Mouse (Mus musculus) midbrain, embryonic 10.5 days (tissue): ENCODE measurements around the gene Pitpna. TPM values are rescaled to one million over a fixed set of nuclear protein-coding genes. Genes with fewer than 3 reads are reported as not detected.

ENCODE experiments used
- microRNA-seq: library from miRNA; unstranded; fragments of <30 nt; microRNA quantifications from one replicate; pipeline ENCODE4, GENCODE M21; 2017
- polyA plus RNA-seq: library from polyadenylated mRNA; unstranded; fragments of >200 nt; fragmentation: Nextera tagmentation; extraction: Ambion mirVana; gene quantifications from 2 replicates; pipeline ENCODE4 v1.2.1, GENCODE M21; 2016

Pitpna gene
- polyA plus RNA-seq, 1 experiment from 2014 or later = 65.5 TPM

Small RNA genes within 50 kb of the gene (microRNA-seq; reads per million reads assigned to microRNA genes)
- gene Mir3971 = not detected

Other genes starting within 250 kb of the Pitpna start
- gene Rpa1, start 239.8 kb upstream of the Pitpna start, polyA plus RNA-seq = 179 and 197 TPM in 2 replicates
- gene Smyd4, start 239.7 kb upstream of the Pitpna start, polyA plus RNA-seq = 17.5 and 19.5 TPM in 2 replicates
- gene Serpinf1, start 165.4 kb upstream of the Pitpna start, polyA plus RNA-seq = 69.6 and 70.2 TPM in 2 replicates
- not detected in 2 replicates for gene Serpinf2, start 148.5 kb upstream of the Pitpna start, polyA plus RNA-seq
- gene Wdr81, start 133.4 kb upstream of the Pitpna start, polyA plus RNA-seq = 5.7 and 7.5 TPM in 2 replicates
- 10.2 and 10.6 TPM in 2 replicates for gene Tlcd2, start 126.4 kb upstream of the Pitpna start, polyA plus RNA-seq
- 67.3 and 72.2 TPM in 2 replicates for gene Prpf8, start 101.3 kb upstream of the Pitpna start, polyA plus RNA-seq
- gene Rilp, start 78.0 kb upstream of the Pitpna start, polyA plus RNA-seq = 0.35 and 0.44 TPM in 2 replicates
- gene Scarf1, start 74.6 kb upstream of the Pitpna start, polyA plus RNA-seq = 4.7 and 4.8 TPM in 2 replicates
- 6.5 and 8.2 TPM in 2 replicates for gene Slc43a2, start 56.4 kb upstream of the Pitpna start, polyA plus RNA-seq
- 19.6 and 23.8 TPM in 2 replicates for gene Inpp5k, start 42.9 kb downstream of the Pitpna start, polyA plus RNA-seq
- 16.4 and 19.3 TPM in 2 replicates for gene Myo1c, start 62.4 kb downstream of the Pitpna start, polyA plus RNA-seq
- gene Crk, start 91.2 kb downstream of the Pitpna start, polyA plus RNA-seq = 127 and 133 TPM in 2 replicates
- gene Ywhae, start 144.8 kb downstream of the Pitpna start, polyA plus RNA-seq = 1,400 and 1,401 TPM in 2 replicates
- 0.46 and 0.57 TPM in 2 replicates for gene Doc2b, start 208.0 kb downstream of the Pitpna start, polyA plus RNA-seq